Mouse (Mus musculus) kidney, embryonic 14.5 days (tissue): ENCODE data around the gene Lrp1. TPM values are rescaled to one million over a fixed set of nuclear protein-coding genes. Genes with fewer than 3 reads are reported as not detected.
"Not testable (repeated sequence)": the region's sequence is repeated elsewhere in the genome, so short reads cannot be mapped to it uniquely, and the experiment has no call there.

Experiments
- ATAC-seq: fragments of 200-750 bp; cut with Nextera tagmentation; 2 replicates; pipeline ENCODE4 v1.8.0; 2017; ENCODE audit warnings: moderate number of reproducible peaks, mild to moderate bottlenecking, moderate TSS enrichment, moderate library complexity; ENCODE audit not compliant: low FRiP score, low TSS enrichment
- H3K27ac ChIP-seq: fragments of 300-500 bp; sonication (generic); 2 replicates; pipeline ENCODE4 v1.5.1; 2014; ENCODE audit warnings: low read depth, mild to moderate bottlenecking, low read length, moderate library complexity, mixed read lengths
- H3K27me3 ChIP-seq: fragments of 300-500 bp; sonication (generic); 2 replicates; pipeline ENCODE4 v1.6.1; 2014; ENCODE audit warnings: mild to moderate bottlenecking, low read length; ENCODE audit not compliant: control insufficient read depth, insufficient read depth
- H3K36me3 ChIP-seq: fragments of 300-500 bp; sonication (generic); 2 replicates; pipeline ENCODE4 v1.6.1; 2014; ENCODE audit warnings: low read length, mixed read lengths; ENCODE audit not compliant: control insufficient read depth, insufficient read depth
- H3K4me1 ChIP-seq: fragments of 300-500 bp; sonication (generic); 2 replicates; pipeline ENCODE4 v1.6.1; 2014; ENCODE audit warnings: low read length, mixed read lengths; ENCODE audit not compliant: control insufficient read depth, insufficient read depth
- H3K4me2 ChIP-seq: fragments of 300-500 bp; sonication (generic); replicated peaks from 2 replicates; pipeline ENCODE4 v1.6.1; 2014; ENCODE audit warnings: low read depth, mild to moderate bottlenecking, low read length
- H3K4me3 ChIP-seq: fragments of 300-500 bp; sonication (generic); 2 replicates; pipeline ENCODE4 v1.5.1; 2014; ENCODE audit warnings: mild to moderate bottlenecking, low read length
- H3K9ac ChIP-seq: fragments of 300-500 bp; sonication (generic); 2 replicates; pipeline ENCODE4 v1.6.1; 2014; ENCODE audit warnings: low read depth, mild to moderate bottlenecking, low read length, moderate library complexity
- H3K9me3 ChIP-seq: fragments of 300-500 bp; sonication (generic); 2 replicates; pipeline ENCODE4 v1.6.1; 2016; ENCODE audit warnings: low read length; ENCODE audit not compliant: control insufficient read depth
- WGBS: fragments of 180-500 bp; shearing (Covaris S2); extraction: QIAGEN DNeasy Blood & Tissue Kit; methylation state at CpG from one replicate; pipeline ENCODE4 v1.1.7; 2014; 5-methylcytosine and 5-hydroxymethylcytosine counted together
- polyA plus RNA-seq: library from polyadenylated mRNA; unstranded; fragments of >200 nt; fragmentation: Nextera tagmentation; extraction: Ambion mirVana; gene quantifications from 2 replicates; pipeline ENCODE4 v1.2.1, GENCODE M21; 2014

Gene Lrp1
- polyA plus RNA-seq, 1 experiment from 2014 or later, result 54.9 TPM

DNA sequence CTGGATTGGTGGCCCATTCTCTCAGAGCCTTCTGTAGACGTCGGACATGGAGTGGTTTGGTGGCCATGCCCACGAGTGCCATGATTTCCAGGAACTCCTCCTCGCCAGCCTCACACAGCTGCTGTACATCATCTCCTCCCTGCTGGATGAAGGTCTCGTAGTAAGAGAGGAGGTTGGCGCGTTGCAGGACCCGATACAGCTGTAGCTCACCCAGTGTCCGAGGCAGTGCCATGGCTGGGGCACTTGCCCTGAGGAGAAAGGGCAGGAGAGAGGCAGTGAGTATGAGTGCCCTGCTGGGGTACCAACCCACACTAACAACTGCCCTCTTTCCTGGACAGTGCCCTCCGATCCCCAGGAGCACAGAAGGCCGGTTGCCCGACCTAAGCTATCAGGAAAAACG lies 43.9 kb upstream of the Lrp1 start:
- H3K4me2 ChIP-seq, result peak overlapping the region; percentile 65
- no peaks in the 10 kb centered on the region for H3K27me3 ChIP-seq
- H3K9ac ChIP-seq, result peak overlapping the region; percentile 77; the same call in 1 of the 2 replicates
- H3K9me3 ChIP-seq, result no peaks in the 10 kb centered on the region
- peaks cover 69% of the 10 kb centered on the region for H3K4me1 ChIP-seq
- peak overlapping the region; percentile 99; the same call in 1 of the 2 replicates for H3K27ac ChIP-seq
- H3K4me3 ChIP-seq, result peak overlapping the region; percentile 60
- peaks cover 44% of the 10 kb centered on the region for H3K36me3 ChIP-seq
- WGBS, result 26% methylated on average over 13 of the region's 13 CpGs
- no peak for ATAC-seq

DNA sequence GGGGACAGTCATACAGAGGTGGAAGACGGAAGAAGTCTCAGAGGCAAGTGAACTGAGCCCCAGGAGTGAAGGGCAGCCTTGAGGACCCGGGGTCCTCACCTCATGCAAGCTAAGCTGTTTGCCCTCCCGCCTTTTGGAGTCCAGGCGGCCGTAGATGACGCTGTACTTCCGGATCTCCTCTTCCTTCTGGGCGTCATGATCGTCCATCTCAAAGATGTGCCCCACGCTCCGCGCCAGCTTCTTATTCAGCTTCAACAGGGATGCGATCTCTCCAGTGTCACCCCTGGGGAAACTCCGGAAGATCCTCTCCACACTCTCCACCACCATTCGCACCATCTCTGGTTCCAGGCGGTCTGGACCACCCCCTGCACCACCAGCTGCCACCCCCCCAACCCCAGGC lies 43.2 kb upstream of the Lrp1 start:
- H3K36me3 ChIP-seq, result peaks cover 50% of the 10 kb centered on the region
- peaks cover 67% of the 10 kb centered on the region for H3K4me1 ChIP-seq
- peak overlapping the region; percentile 45; the same call in 1 of the 2 replicates for H3K9ac ChIP-seq
- H3K4me2 ChIP-seq, result peak overlapping the region; percentile 65
- 35% methylated on average over 16 of the region's 16 CpGs for WGBS
- ATAC-seq, result no peak
- no peaks in the 10 kb centered on the region for H3K27me3 ChIP-seq
- H3K27ac ChIP-seq, result no peak overlapping the region
- no peaks in the 10 kb centered on the region for H3K9me3 ChIP-seq
- peak overlapping the region; percentile 60 for H3K4me3 ChIP-seq

DNA sequence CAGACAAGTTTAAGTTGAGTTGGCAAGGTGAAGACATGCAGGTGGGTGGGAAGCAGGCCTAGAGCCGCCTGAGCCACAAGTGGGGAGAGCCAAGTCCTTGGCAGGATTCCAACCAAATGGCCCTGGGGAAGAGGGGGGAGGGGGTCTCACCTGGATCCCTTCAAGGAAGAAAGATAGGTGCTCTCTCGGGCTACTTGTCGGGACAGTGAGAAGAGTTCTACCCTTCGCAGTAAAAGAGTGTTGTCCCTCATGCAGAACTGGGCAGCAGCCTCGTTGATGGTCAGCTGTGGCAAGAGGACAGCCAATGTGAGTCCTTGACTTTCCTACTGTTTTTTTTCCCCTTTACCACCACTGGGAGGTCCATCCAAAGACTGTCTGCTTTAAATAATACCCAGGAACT lies 42.6 kb upstream of the Lrp1 start:
- H3K9ac ChIP-seq, result peak overlapping the region; percentile 34; the same call in 1 of the 2 replicates
- H3K27me3 ChIP-seq, result no peaks in the 10 kb centered on the region
- ATAC-seq, result no peak
- H3K36me3 ChIP-seq, result peaks cover 50% of the 10 kb centered on the region
- 33% methylated on average over 5 of the region's 5 CpGs for WGBS
- no peaks in the 10 kb centered on the region for H3K9me3 ChIP-seq
- peak overlapping the region; percentile 65 for H3K4me2 ChIP-seq
- peaks cover 63% of the 10 kb centered on the region for H3K4me1 ChIP-seq
- no peak overlapping the region for H3K27ac ChIP-seq
- H3K4me3 ChIP-seq, result no peak overlapping the region

DNA sequence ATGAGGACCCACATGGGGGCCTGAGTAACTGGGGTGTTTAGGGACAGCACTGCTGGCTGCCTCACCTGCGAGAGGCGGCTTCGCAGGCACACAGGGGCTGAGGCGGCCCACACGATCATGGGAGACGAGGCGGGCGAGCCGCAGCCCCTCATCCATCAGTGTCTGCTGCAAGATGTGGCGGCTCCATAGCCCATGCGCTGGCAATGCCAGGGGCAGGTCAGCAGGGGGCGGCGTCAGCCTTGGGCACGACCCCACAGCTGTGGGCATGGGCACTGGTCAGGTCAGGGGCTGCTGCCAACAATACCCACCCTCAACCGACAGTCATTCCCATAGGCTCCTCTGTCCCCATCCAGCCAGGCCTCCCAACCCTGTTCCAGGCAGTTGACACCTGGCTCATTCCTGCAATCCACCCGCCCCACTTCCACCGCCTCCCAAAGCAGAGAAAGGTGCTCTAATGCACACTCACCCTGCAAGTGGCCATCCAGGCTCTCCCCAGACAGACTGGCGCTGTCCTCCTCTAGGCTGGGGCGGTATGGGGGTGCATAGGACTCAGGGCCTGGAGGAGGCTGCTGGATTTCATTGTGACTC lies 41.8 kb upstream of the Lrp1 start:
- Histone ChIP-seq H3K9me3 (no peaks in the 10 kb centered on the region), H3K4me1 (peaks cover 66% of the 10 kb centered on the region), H3K4me3 (peak overlapping the region; percentile 15), H3K4me2 (peak overlapping the region; percentile 65), H3K9ac (peak overlapping the region; percentile 42), H3K36me3 (peaks cover 50% of the 10 kb centered on the region), H3K27ac (peak overlapping the region; percentile 85), H3K27me3 (no peaks in the 10 kb centered on the region)
- ATAC-seq, result no peak
- WGBS, result 19% methylated on average over 19 of the region's 19 CpGs

DNA sequence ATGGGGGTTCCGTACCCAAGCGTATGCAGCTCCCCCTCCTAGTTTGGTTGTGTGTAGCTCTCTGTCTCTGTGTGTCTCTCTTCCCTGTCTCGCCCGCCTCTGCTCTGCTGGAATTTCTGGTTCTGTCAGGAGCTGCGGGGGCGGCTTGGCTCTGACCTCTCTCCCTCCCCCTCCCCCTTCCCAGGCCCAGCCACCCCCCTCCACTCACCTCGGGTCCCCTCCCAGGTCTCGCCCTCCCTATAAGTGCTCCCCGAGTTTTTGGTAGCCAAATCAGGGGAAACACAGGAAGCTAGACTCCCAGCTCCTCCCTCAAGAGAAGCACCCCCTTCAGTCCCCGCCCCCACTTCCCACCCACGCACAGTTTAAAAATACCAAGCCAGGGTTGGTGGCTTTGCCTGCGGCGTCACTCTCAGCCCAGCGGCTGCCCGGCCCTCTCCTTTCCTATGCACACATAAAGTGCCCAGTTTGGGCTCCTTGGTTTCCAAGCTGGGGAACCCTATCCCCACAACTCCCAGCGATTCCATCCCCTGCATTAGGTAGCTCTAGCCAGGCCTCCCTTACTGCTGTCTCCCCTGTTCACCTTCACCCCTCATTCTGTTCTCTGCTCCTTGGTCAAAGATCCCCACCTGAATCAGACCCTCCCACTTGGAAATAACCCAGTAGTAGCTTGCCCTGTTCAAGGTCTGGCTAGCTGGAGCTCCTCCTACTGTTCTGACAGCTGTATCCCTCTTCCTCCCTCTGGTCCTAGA lies 41.1 kb upstream of the Lrp1 start:
- Histone ChIP-seq H3K9me3 (no peaks in the 10 kb centered on the region), H3K4me2 (peak overlapping the region; percentile 65), H3K27me3 (no peaks in the 10 kb centered on the region), H3K9ac (peak overlapping the region; percentile 42; the same call in 1 of the 2 replicates), H3K4me3 (peak overlapping the region; percentile 19), H3K4me1 (peaks cover 59% of the 10 kb centered on the region), H3K36me3 (peaks cover 50% of the 10 kb centered on the region), H3K27ac (peak overlapping the region; percentile 85)
- peak; percentile 11 for ATAC-seq
- WGBS, result 6% methylated on average over 16 of the region's 16 CpGs

DNA sequence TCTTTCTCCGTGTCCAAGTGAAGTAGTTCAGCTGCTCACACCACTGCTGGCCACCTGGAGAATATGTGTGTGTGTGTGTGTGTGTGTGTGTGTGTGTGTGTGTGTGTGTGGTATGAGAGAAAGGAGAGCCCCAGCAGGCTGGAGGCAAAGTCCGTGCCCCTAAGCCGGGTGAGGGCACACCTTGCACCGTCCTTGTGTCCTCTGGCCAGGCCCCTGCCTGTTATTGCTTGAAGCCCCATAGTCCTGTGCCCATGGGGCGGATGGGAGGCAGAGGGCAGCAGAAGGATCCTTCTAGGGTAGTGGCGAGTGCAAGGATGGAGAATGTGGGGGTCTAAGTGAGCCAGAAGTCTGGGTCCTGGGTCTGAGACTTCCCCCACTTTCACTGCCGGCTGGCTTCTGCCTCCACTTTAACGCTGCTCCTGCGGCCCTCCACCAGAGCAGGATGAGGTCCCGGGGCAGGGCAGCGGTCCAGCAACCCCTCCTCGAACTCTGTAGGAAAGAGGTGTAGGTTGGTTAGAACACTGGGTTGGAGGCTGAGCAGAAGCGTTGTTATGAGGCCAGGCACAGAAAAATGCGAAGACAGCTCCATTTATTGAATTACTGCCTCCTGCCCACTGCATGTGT lies 40.5 kb upstream of the Lrp1 start:
- H3K27me3 ChIP-seq, result no peaks in the 10 kb centered on the region
- H3K4me2 ChIP-seq, result peak overlapping the region; percentile 65
- H3K27ac ChIP-seq, result peak overlapping the region; percentile 68
- no peaks in the 10 kb centered on the region for H3K9me3 ChIP-seq
- 11% methylated on average over 14 of the region's 14 CpGs for WGBS
- peak overlapping the region; percentile 31 for H3K9ac ChIP-seq
- peak overlapping the region; percentile 19 for H3K4me3 ChIP-seq
- no peak for ATAC-seq
- H3K36me3 ChIP-seq, result peaks cover 50% of the 10 kb centered on the region
- H3K4me1 ChIP-seq, result peaks cover 58% of the 10 kb centered on the region

DNA sequence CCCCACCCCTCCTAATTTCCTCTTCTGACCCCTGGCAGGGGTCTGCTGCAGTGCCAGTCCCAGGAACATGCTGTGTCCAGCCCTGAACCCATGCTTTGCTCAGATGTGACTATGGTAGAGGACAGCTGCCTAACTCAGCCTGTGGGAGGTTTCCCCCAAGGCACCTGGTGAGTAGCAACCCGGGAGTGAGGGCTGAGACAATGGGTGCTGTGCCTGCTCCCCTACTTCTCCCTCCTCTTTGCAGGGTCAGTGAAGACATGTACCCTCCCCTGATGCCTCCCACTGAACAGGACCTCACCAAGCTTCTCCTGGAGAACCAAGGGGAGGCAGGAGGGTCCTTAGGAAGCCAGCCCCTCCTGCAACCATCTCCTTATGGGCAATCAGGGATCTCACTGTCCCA lies 38.6 kb upstream of the Lrp1 start:
- Histone ChIP-seq H3K9ac (no peak overlapping the region), H3K27me3 (no peaks in the 10 kb centered on the region), H3K4me1 (peaks cover 48% of the 10 kb centered on the region), H3K27ac (no peak overlapping the region), H3K36me3 (peaks cover 53% of the 10 kb centered on the region), H3K4me3 (no peak overlapping the region), H3K9me3 (no peaks in the 10 kb centered on the region), H3K4me2 (no peak overlapping the region)
- ATAC-seq, result no peak
- WGBS, result 47% methylated on average over 1 of the region's 1 CpGs

DNA sequence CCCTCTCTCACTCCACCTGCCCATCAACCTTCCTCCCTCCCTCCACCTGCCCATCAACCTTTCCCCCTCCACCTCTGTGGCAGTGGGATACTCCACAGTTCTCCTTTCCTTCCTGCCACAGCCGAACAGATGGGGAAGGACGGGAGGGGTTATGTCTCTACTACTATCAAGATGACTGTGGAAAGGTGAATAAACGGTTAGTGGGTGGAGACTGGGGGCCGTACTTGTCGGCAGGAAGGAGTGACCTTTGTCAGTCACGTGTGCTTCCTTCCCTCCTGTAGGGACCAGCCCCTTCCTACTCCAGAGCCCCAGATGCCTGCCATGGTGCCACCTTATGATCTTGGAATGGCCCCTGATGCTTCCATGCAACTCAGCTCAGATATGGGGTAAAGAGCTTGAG lies 37.1 kb upstream of the Lrp1 start:
- Histone ChIP-seq H3K27me3 (no peaks in the 10 kb centered on the region), H3K27ac (peak overlapping the region; percentile 32; the same call in 1 of the 2 replicates), H3K9me3 (no peaks in the 10 kb centered on the region), H3K4me2 (peak overlapping the region; percentile 19; the same call in 1 of the 2 replicates), H3K36me3 (peaks cover 38% of the 10 kb centered on the region), H3K4me1 (peaks cover 34% of the 10 kb centered on the region), H3K9ac (no peak overlapping the region), H3K4me3 (0 out of 2 replicates have a peak overlapping the region, but pooled peaks have one; percentile 9)
- 8% methylated on average over 6 of the region's 6 CpGs for WGBS
- no peak for ATAC-seq

DNA sequence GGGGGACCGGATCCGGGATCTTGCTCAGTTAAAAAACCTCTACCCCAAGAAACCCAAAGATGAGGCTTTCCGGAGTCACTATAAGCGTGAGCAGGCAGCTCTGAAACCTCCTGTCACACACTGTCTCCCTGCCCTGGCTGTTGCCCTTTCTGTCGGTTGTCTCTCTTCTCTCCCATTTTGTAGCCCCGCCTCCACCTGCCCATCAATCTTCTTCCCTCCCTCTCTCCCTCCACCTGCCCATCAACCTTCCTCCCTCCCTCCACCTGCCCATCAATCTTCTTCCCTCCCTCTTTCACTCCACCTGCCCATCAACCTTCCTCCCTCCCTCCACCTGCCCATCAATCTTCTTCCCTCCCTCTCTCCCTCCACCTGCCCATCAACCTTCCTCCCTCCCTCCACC lies 36.7 kb upstream of the Lrp1 start:
- not testable (repeated sequence) for H3K9ac ChIP-seq, H3K27ac ChIP-seq, H3K4me3 ChIP-seq, H3K27me3 ChIP-seq, H3K9me3 ChIP-seq, ATAC-seq, H3K4me2 ChIP-seq
- Histone ChIP-seq H3K4me1 (peaks cover 29% of the 10 kb centered on the region), H3K36me3 (peaks cover 34% of the 10 kb centered on the region)
- 57% methylated on average over 6 of the region's 6 CpGs for WGBS
